Mouse (Mus musculus): Measurements from ENCODE around the gene Olfr1131. TPM values are rescaled to one million over a fixed set of nuclear protein-coding genes. Genes with fewer than 3 reads are reported as not detected.

Gene Olfr1131
- not detected for polyA plus RNA-seq (2014; fragmentation: Illumina TruSeq; extraction: RNeasy Lipid Tissue Mini Kit (QIAGEN cat#74804); ENCODE audit: low replicate concordance)

DNA sequence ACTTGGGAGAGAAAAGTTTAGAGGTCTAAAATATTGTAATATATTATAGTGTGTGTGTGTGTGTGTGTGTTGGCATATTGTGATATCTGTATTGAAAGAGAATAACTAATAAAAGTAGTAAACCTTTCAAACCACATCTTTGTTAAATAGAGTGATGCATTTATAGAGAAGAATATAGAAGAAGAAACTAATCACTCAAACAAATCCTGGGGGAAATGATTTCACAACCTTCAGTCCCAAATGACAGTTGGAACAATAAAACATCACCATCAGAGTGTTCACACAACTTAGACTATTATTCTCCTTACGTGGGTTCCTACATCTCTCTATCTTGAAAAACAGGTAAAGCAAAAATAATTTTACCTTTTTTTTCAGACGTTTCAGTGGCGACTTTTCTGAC is at the start of gene Olfr1131:
Olfr1131 (plus strand) TSS at position 301 of the 400 bp plus-strand sequence.

DNA sequence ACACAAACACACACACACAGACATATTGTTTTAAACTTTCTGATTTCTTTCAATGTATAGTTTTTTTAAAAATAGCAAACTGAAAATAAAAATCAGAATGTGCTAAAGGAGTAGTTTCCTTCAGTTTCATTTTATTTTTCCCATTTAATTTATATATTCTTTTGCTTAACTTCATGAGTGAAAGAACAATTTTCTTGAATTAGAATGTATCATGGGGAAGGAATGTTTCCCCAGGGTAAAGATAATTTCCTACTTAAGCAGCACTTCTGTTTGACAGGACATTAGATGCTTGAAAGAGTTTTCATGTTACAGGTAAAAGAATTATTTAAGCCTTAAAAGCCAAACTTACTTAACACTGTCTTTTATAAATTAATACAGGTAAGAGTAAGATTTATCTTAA is 21.0 kb upstream of the Olfr1131 start, which contains the start of gene Olfr1130:
Olfr1130 (plus strand) TSS at position 301 of the 400 bp plus-strand sequence.

DNA sequence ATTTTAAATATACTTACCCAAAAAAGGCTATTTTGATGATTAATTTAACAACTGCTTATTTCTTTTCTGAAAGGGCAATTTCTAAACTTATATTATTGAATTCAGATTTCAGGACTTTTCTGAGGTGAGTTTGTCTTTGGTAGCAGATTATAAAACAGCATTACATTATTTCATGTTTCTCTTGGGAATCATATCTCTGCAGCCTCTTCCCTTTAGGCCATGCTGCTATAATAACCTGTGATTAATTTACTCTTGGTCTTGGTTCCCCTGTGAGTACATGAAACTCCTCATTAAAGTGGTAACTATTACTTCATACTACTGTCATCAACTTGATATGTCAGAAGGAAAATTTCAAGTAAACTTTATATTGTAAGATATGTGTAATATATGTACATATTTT is 10.5 kb downstream of the Olfr1131 start, which contains the start of gene Olfr1132:
Olfr1132 (minus strand) TSS at position 101 of the 400 bp plus-strand sequence.

DNA sequence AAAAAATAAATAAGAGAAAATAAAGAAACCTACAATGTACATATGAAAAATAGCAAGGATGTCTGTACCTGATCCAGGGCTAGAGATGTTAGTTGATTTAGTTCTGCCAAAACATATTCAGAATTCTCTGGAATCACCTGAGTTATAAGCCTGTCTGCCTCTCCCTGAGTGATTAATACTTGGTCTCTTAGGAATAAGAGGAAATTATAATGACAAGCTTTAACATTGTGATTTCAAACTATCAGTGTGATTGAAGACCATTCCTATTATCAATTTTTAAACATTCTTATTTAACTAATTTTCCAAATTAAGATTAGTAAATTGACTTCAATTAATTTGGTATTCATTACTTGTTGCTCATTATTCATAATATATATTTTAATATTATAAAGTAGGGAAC is 20.4 kb downstream of the Olfr1131 start, which contains the start of gene Olfr1133:
Olfr1133 (minus strand) TSS at position 101 of the 400 bp plus-strand sequence.

DNA sequence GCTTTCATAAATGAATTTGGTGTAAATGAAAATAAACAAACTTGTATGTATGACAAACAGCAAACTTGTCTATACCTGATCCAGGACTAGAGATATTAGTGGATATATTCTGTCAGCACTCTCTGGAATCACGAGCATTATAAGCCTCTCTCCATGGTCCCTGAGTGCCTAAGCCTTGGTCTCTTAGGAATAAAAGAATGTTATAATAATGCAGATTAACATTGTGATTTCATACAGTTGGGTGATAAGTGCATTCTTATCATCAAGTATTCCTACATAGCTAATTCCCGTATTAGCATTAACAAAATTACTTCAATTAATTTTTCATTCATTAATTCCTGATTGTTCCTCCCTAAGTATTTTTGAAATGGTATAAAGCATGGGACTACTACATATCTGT is 31.5 kb downstream of the Olfr1131 start, which contains the start of gene Olfr1134:
Olfr1134 (minus strand) TSS at position 101 of the 400 bp plus-strand sequence.

DNA sequence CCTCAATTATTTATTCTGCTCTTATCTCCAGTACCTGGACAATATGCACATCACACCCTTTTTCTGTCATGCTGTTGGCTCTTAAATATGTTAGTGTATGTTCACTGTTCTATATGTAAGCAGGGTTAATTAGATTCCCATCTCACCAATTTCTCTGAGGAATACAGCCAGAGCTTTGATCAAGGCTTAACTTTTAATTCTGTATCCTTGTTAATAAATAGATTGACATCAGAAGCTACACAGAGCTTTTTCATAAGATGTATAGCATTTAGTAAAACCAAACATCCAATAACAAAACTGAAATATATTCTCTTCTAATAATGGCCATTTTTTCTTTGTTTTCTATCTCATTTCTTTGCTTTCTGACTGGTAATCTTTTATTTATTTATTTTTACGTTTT is 46.7 kb downstream of the Olfr1131 start, which contains the start of gene Olfr1135:
Olfr1135 (minus strand) TSS at position 101 of the 400 bp plus-strand sequence.

Other genes with a start within 250 kb of the Olfr1131 start
- gene Olfr1122, start 241.3 kb upstream of the Olfr1131 start, polyA plus RNA-seq (2014; fragmentation: Illumina TruSeq; extraction: RNeasy Lipid Tissue Mini Kit (QIAGEN cat#74804); ENCODE audit: low replicate concordance) = not detected
- not detected for gene Olfr1123, start 210.5 kb upstream of the Olfr1131 start, polyA plus RNA-seq (2014; fragmentation: Illumina TruSeq; extraction: RNeasy Lipid Tissue Mini Kit (QIAGEN cat#74804); ENCODE audit: low replicate concordance)
- not detected for gene Olfr1124, start 196.8 kb upstream of the Olfr1131 start, polyA plus RNA-seq (2014; fragmentation: Illumina TruSeq; extraction: RNeasy Lipid Tissue Mini Kit (QIAGEN cat#74804); ENCODE audit: low replicate concordance)
- not detected for gene Olfr1126, start 173.1 kb upstream of the Olfr1131 start, polyA plus RNA-seq (2014; fragmentation: Illumina TruSeq; extraction: RNeasy Lipid Tissue Mini Kit (QIAGEN cat#74804); ENCODE audit: low replicate concordance)
- not detected for gene Pramel7, start 130.0 kb upstream of the Olfr1131 start, polyA plus RNA-seq (2014; fragmentation: Illumina TruSeq; extraction: RNeasy Lipid Tissue Mini Kit (QIAGEN cat#74804); ENCODE audit: low replicate concordance)
- not detected for gene Pramel6, start 120.5 kb upstream of the Olfr1131 start, polyA plus RNA-seq (2014; fragmentation: Illumina TruSeq; extraction: RNeasy Lipid Tissue Mini Kit (QIAGEN cat#74804); ENCODE audit: low replicate concordance)
- not detected for gene Olfr153, start 95.3 kb upstream of the Olfr1131 start, polyA plus RNA-seq (2014; fragmentation: Illumina TruSeq; extraction: RNeasy Lipid Tissue Mini Kit (QIAGEN cat#74804); ENCODE audit: low replicate concordance)
- not detected for gene Olfr1128, start 81.6 kb upstream of the Olfr1131 start, polyA plus RNA-seq (2014; fragmentation: Illumina TruSeq; extraction: RNeasy Lipid Tissue Mini Kit (QIAGEN cat#74804); ENCODE audit: low replicate concordance)
- not detected for gene Olfr1129, start 53.2 kb upstream of the Olfr1131 start, polyA plus RNA-seq (2014; fragmentation: Illumina TruSeq; extraction: RNeasy Lipid Tissue Mini Kit (QIAGEN cat#74804); ENCODE audit: low replicate concordance)
- not detected for gene Olfr1130, start 20.9 kb upstream of the Olfr1131 start, polyA plus RNA-seq (2014; fragmentation: Illumina TruSeq; extraction: RNeasy Lipid Tissue Mini Kit (QIAGEN cat#74804); ENCODE audit: low replicate concordance)
- not detected for gene Olfr1132, start 10.4 kb downstream of the Olfr1131 start, polyA plus RNA-seq (2014; fragmentation: Illumina TruSeq; extraction: RNeasy Lipid Tissue Mini Kit (QIAGEN cat#74804); ENCODE audit: low replicate concordance)
- gene Olfr1133, start 20.3 kb downstream of the Olfr1131 start, polyA plus RNA-seq (2014; fragmentation: Illumina TruSeq; extraction: RNeasy Lipid Tissue Mini Kit (QIAGEN cat#74804); ENCODE audit: low replicate concordance) = not detected
- not detected for gene Olfr1134, start 31.4 kb downstream of the Olfr1131 start, polyA plus RNA-seq (2014; fragmentation: Illumina TruSeq; extraction: RNeasy Lipid Tissue Mini Kit (QIAGEN cat#74804); ENCODE audit: low replicate concordance)
- not detected for gene Olfr1135, start 46.6 kb downstream of the Olfr1131 start, polyA plus RNA-seq (2014; fragmentation: Illumina TruSeq; extraction: RNeasy Lipid Tissue Mini Kit (QIAGEN cat#74804); ENCODE audit: low replicate concordance)
- not detected for gene Olfr1136, start 66.8 kb downstream of the Olfr1131 start, polyA plus RNA-seq (2014; fragmentation: Illumina TruSeq; extraction: RNeasy Lipid Tissue Mini Kit (QIAGEN cat#74804); ENCODE audit: low replicate concordance)
- not detected for gene Olfr1137, start 86.1 kb downstream of the Olfr1131 start, polyA plus RNA-seq (2014; fragmentation: Illumina TruSeq; extraction: RNeasy Lipid Tissue Mini Kit (QIAGEN cat#74804); ENCODE audit: low replicate concordance)
- not detected for gene Olfr1138, start 112.9 kb downstream of the Olfr1131 start, polyA plus RNA-seq (2014; fragmentation: Illumina TruSeq; extraction: RNeasy Lipid Tissue Mini Kit (QIAGEN cat#74804); ENCODE audit: low replicate concordance)
- not detected for gene Olfr1140, start 116.6 kb downstream of the Olfr1131 start, polyA plus RNA-seq (2014; fragmentation: Illumina TruSeq; extraction: RNeasy Lipid Tissue Mini Kit (QIAGEN cat#74804); ENCODE audit: low replicate concordance)
- not detected for gene Olfr1141, start 126.9 kb downstream of the Olfr1131 start, polyA plus RNA-seq (2014; fragmentation: Illumina TruSeq; extraction: RNeasy Lipid Tissue Mini Kit (QIAGEN cat#74804); ENCODE audit: low replicate concordance)
- not detected for gene Olfr152, start 152.4 kb downstream of the Olfr1131 start, polyA plus RNA-seq (2014; fragmentation: Illumina TruSeq; extraction: RNeasy Lipid Tissue Mini Kit (QIAGEN cat#74804); ENCODE audit: low replicate concordance)
- gene Olfr1143, start 173.5 kb downstream of the Olfr1131 start, polyA plus RNA-seq (2014; fragmentation: Illumina TruSeq; extraction: RNeasy Lipid Tissue Mini Kit (QIAGEN cat#74804); ENCODE audit: low replicate concordance) = not detected
- not detected for gene Olfr1145, start 182.7 kb downstream of the Olfr1131 start, polyA plus RNA-seq (2014; fragmentation: Illumina TruSeq; extraction: RNeasy Lipid Tissue Mini Kit (QIAGEN cat#74804); ENCODE audit: low replicate concordance)
- gene Olfr1148, start 203.4 kb downstream of the Olfr1131 start, polyA plus RNA-seq (2014; fragmentation: Illumina TruSeq; extraction: RNeasy Lipid Tissue Mini Kit (QIAGEN cat#74804); ENCODE audit: low replicate concordance) = not detected
- not detected for gene Olfr1150-ps1, start 216.9 kb downstream of the Olfr1131 start, polyA plus RNA-seq (2014; fragmentation: Illumina TruSeq; extraction: RNeasy Lipid Tissue Mini Kit (QIAGEN cat#74804); ENCODE audit: low replicate concordance)
- gene Olfr1151, start 228.8 kb downstream of the Olfr1131 start, polyA plus RNA-seq (2014; fragmentation: Illumina TruSeq; extraction: RNeasy Lipid Tissue Mini Kit (QIAGEN cat#74804); ENCODE audit: low replicate concordance) = not detected
- not detected for gene Olfr1152, start 239.4 kb downstream of the Olfr1131 start, polyA plus RNA-seq (2014; fragmentation: Illumina TruSeq; extraction: RNeasy Lipid Tissue Mini Kit (QIAGEN cat#74804); ENCODE audit: low replicate concordance)

Measured in small intestine, adult 10 weeks (tissue).